Mouse (Mus musculus) monocyte, adult 2 months (primary cell): Measurements from ENCODE around the gene Chga.

Experiments used
- DNase-seq, 2 experiments: peaks; one replicate each; pipeline ENCODE4 v3.0.0; 2022; ENCODE audit warnings: low spot score in 2 of 2, low read depth in 1 of 2

The Chga gene

DNA sequence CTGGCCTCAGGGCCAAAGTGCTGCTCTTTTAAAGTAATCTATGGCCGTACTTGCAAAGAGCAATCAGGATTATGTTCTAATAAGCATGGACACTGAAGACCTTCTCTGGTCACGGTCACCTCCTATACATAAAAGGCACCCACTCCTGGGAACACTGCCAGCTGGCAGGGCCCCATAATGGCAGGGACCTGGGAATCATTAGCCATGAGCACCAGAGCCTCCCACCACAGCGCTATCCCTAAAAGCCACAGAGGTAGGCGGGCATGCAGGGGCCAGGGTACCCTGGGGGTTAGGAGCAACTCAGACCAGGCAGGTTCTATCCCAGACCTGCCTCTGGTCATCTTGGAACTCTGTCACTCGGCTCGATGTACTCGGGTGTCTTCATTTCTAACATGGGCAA, 45.0 kb downstream of the Chga start:
- no peak for DNase-seq

- no peak for DNase-seq
These were observed 45.6 kb downstream of the Chga start for GRCm38 (mm10) chr12:102600345-102600744.

DNA sequence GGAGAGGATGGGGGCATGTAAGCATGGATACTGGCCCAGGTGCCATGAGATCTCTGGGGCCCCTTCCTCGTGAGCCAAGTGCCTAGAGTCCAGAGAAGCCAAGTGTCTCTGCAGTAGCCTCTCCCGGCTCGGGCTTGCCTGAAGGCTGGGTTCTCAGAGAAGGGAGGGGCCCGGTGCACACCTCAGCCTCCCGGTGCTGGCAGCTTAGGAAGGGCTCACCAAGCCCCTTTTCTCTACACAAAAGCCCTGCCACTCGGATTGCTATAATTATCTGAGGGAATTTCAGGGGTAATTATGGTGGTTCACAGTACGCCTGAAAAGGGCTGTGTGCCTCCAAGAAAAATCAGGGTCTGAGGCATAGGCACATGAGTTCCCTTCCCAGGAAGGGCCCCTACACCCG, 47.1 kb downstream of the Chga start:
- no peak for DNase-seq

DNA sequence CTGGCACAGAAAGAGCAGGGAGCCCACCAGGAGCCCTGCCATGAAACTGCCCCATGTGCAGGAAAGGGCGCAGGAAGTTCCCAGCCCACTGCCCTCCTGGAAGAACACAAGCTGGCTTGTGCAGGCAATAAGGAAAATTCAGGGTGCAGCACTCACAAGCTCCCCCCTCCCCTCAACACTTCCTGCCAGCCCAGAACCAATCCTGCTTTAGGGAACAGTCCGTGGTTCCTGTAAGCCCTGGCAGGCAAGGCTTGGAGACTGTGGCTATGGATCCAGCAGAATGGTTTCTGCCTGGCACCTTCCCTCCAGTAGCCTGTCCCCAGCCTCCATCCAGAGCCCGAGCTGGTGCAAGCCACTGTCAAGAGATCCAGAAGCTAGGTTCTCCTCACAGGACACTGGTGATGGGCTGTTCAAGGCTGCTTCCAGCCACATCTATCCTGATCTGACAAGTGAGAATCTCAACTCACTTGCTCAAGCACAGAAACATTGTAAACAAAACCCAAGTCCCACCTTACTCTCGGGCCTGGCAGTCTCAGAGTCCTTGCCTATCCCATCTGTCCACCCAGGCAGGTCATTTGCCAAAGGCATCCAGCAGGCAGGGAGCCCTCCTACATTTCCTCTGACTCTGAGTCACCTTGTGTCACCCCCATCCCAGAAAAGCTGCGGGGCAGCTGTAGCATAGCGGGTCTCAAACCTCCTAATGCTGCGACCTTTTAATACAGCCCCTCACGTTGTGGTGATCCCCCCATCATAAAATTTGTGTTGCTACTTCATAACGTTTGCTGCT, 47.7 kb downstream of the Chga start:
- no peak for DNase-seq

- no peak for DNase-seq
These were observed 50.8 kb downstream of the Chga start for GRCm38 (mm10) chr12:102605607-102606006.

DNA sequence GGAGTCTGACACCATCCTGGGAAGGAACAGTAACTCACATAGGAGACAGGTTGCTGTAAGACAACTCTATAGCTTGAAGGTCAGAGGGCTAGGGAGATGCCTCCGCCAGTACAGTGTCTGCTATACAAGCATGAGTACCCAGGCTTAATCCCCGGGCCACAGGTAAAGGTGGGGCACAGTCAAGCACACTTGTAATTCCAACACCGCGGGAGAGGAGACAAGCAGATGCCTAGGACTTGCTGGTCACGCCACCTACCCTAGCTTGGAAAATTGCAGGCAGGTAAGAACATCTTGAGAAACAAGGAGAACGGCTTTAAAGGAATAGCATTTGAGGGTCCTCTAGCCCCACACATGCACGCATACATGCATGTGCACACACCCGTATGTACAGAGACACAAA, 52.3 kb downstream of the Chga start:
- no peak for DNase-seq

- DNase-seq: no peak
These were observed 53.2 kb downstream of the Chga start for GRCm38 (mm10) chr12:102607808-102608517.

DNA sequence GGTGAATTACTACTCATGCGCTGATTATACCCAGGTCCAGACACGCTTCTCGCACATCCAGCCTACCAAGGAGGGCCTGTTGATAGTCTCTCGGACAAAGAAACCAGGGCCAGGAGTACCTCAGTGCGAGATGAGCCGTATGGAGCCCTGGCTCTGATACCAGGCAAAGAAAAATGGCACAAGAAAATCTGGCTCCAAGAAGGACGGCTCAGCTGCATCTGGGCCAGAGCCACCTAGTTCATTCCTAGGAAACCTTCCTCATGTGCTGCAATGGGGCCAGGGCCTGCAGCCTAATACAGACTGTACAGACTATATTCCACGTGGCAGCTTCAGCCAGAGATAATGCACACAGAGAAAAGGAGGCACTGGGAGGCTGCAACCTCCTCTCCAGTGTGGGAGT, 56.2 kb downstream of the Chga start:
- DNase-seq: no peak

- no peak for DNase-seq
These were observed 57.7 kb downstream of the Chga start for GRCm38 (mm10) chr12:102612431-102612830.

GRCm38 (mm10) chr12:102613411-102613810, 58.6 kb downstream of the Chga start:
- DNase-seq: no peak
